Mouse (Mus musculus) heart, postnatal 0 days (tissue): ENCODE data around the gene Spaar. TPM values are rescaled to one million over a fixed set of nuclear protein-coding genes. Genes with fewer than 3 reads are reported as not detected.
"Not testable (repeated sequence)": the region's sequence is repeated elsewhere in the genome, so short reads cannot be mapped to it uniquely, and the experiment has no call there.

Experiments
- ATAC-seq: fragments of 200-750 bp; cut with Nextera tagmentation; 2 replicates; pipeline ENCODE4 v1.8.0; 2017; ENCODE audit warnings: low read depth, moderate number of reproducible peaks, moderate library complexity; ENCODE audit not compliant: insufficient read depth
- DNase-seq: peaks from one replicate; pipeline ENCODE4 v3.0.0-alpha.2; 2016; ENCODE audit warnings: low spot score
- H3K27ac ChIP-seq: fragments of 300-500 bp; sonication (generic); 2 replicates; pipeline ENCODE4 v1.5.1; 2014; ENCODE audit warnings: low read depth, mild to moderate bottlenecking
- H3K27me3 ChIP-seq: fragments of 300-500 bp; sonication (generic); 2 replicates; pipeline ENCODE4 v1.6.1; 2014; ENCODE audit warnings: low read length, mixed read lengths; ENCODE audit not compliant: control insufficient read depth, insufficient read depth
- H3K36me3 ChIP-seq: fragments of 300-500 bp; sonication (generic); replicated peaks from 2 replicates; pipeline ENCODE4 v1.6.1; 2014; ENCODE audit warnings: low read length, mixed read lengths; ENCODE audit not compliant: control insufficient read depth, insufficient read depth
- H3K4me1 ChIP-seq: fragments of 300-500 bp; sonication (generic); 2 replicates; pipeline ENCODE4 v1.6.1; 2014; ENCODE audit warnings: antibody characterized with exemption; ENCODE audit not compliant: control insufficient read depth, insufficient read depth
- H3K4me2 ChIP-seq: fragments of 300-500 bp; sonication (generic); 2 replicates; pipeline ENCODE4 v1.6.1; 2014; ENCODE audit warnings: low read depth, mild to moderate bottlenecking, low read length, moderate library complexity
- H3K4me3 ChIP-seq: fragments of 300-500 bp; sonication (generic); 2 replicates; pipeline ENCODE4 v1.5.1; 2014; ENCODE audit warnings: low read depth, low read length
- H3K9ac ChIP-seq: fragments of 300-500 bp; sonication (generic); replicated peaks from 2 replicates; pipeline ENCODE4 v1.6.1; 2014; ENCODE audit warnings: low read depth, low read length, mixed read lengths
- H3K9me3 ChIP-seq: fragments of 300-500 bp; sonication (generic); replicated peaks from 2 replicates; pipeline ENCODE4 v1.6.1; 2016; ENCODE audit warnings: low read length; ENCODE audit not compliant: control insufficient read depth
- CTCF ChIP-seq: IDR thresholded peaks from 2 replicates; pipeline ENCODE4 v1.5.1; 2016; ENCODE audit warnings: antibody characterized with exemption, control low read depth, low read depth
- EP300 ChIP-seq: IDR thresholded peaks from 2 replicates; pipeline ENCODE4 v1.6.1; 2016; ENCODE audit warnings: antibody characterized with exemption, low read depth
- WGBS: fragments of 180-500 bp; shearing (Covaris S2); extraction: QIAGEN DNeasy Blood & Tissue Kit; methylation state at CpG from one replicate; pipeline ENCODE4 v1.1.7; 2014; 5-methylcytosine and 5-hydroxymethylcytosine counted together
- polyA plus RNA-seq: library from polyadenylated mRNA; unstranded; fragments of >200 nt; fragmentation: Nextera tagmentation; extraction: Ambion mirVana; gene quantifications from 2 replicates; pipeline ENCODE4 v1.2.1, GENCODE M21; 2015
- total RNA-seq: library from RNA; depleted of rRNA; stranded (reverse); fragments of >200 nt; gene quantifications from 2 replicates; pipeline ENCODE4 v1.2.3, GENCODE M21; 2014; ENCODE audit warnings: low replicate concordance; rRNA removed

The Spaar gene
- total and polyA plus RNA-seq, 2 experiments from 2014 or later: 1.3 to 6.3 TPM

DNA sequence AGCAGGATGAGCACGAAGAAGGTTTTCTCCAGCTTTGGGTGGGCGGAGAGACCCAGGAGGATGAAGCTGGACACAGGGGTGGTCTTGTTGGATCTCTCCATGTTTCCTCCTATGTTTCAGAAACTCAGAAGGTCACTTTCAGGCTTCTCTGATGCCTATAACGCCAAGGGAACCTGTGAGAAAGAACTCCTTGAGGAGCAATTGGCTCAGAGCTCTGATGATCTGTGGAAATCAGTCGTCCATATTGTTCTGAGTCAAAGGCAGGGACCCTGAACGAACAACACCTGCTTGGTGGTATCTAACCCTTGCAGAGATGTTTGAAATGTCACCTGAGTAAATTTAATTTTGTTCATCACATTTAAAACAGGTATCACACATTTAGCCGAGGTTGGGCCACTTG lies 41.1 kb downstream of the Spaar start, which contains the start of gene Olfr159:
TSS of gene Olfr159 (minus strand) at position 101 of the 400 bp plus-strand sequence.
- 76% methylated on average over 6 of the region's 6 CpGs for WGBS
- Histone ChIP-seq H3K4me3 (no peak within 1 kb of the TSS), H3K4me1 (no peaks in the 10 kb centered on the region), H3K9me3 (0 out of 2 replicates have a peak, but pooled peaks cover 4% of the 10 kb centered on the region), H3K36me3 (no peaks in the 10 kb centered on the region), H3K4me2 (no peak within 1 kb of the TSS), H3K27ac (no peak within 1 kb of the TSS), H3K9ac (no peak within 1 kb of the TSS), H3K27me3 (no peaks in the 10 kb centered on the region)
- TF ChIP-seq CTCF (no peak), EP300 (no peak)
- ATAC-seq (no peak), DNase-seq (no peak)

DNA sequence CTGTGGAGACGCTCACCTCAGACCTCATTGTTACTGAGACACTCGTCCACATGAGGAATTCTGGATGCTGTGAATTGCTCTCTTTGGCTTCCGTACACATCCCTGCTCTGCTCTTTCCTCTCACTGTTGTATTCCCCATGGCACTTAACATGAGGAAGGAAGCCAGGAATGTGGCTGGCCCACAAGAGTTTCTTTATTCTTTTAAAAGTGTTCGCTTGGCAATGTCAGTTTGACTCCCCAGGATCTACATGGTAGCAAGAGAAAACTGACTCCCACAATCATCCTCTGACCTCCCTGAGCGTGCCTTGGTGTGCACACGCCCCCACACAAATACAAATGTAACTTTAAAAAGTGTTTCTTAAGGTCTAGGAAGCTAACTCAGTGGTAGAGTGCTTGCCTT lies 41.8 kb downstream of the Spaar start:
- H3K4me3 ChIP-seq: no peak overlapping the region
- H3K9ac ChIP-seq: no peak overlapping the region
- H3K27ac ChIP-seq: no peak overlapping the region
- ATAC-seq: no peak
- TF ChIP-seq EP300 (no peak), CTCF (no peak)
- DNase-seq: no peak
- no peaks in the 10 kb centered on the region for H3K36me3 ChIP-seq
- H3K27me3 ChIP-seq: no peaks in the 10 kb centered on the region
- H3K4me1 ChIP-seq: no peaks in the 10 kb centered on the region
- no peak overlapping the region for H3K4me2 ChIP-seq
- H3K9me3 ChIP-seq: 0 out of 2 replicates have a peak, but pooled peaks cover 4% of the 10 kb centered on the region
- WGBS: 29% methylated on average over 6 of the region's 6 CpGs

DNA sequence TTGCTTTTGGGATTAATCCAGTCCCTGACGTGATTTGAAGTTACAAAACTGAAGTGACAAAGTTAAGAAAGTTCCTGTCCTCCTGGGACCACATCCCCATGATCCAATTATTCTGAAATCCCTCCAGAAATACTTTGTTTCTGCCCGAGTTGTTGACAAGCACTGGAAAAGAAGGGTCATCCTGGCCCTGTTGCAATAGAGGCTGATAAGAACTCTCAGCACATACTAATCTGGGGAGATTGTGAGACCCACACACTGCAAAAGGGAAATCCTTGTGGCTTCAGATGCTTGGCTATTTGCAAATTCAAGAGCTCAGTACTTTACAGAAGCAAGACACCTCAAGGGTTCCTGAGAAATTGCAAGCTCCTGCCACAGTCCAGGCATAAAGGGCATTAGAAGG lies 42.5 kb downstream of the Spaar start:
- Histone ChIP-seq H3K27ac (no peak overlapping the region), H3K4me1 (no peaks in the 10 kb centered on the region), H3K4me2 (no peak overlapping the region), H3K4me3 (no peak overlapping the region), H3K9me3 (0 out of 2 replicates have a peak, but pooled peaks cover 4% of the 10 kb centered on the region), H3K36me3 (no peaks in the 10 kb centered on the region), H3K9ac (no peak overlapping the region), H3K27me3 (no peaks in the 10 kb centered on the region)
- TF ChIP-seq EP300 (no peak), CTCF (no peak)
- 8% methylated on average over 2 of the region's 2 CpGs for WGBS
- ATAC-seq (no peak), DNase-seq (no peak)

DNA sequence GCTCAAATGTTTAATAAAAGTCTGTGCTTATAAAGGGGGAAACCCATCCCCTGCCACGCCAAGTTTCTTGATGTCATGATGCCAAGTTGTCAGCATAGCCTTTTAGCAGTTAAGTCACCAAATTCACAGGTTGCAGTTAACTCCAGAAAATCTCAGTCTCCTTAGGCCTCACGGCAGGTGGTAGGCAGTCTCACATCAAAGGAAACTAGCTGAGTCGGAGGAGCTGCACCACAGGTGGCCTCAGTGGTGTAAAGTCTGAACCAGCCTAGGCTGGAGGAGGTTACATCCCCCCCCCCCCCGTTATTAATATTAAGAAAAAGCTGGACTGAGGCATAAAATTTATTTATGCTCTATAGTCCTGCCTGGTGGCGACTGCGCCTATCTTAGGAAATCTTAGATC lies 65.5 kb downstream of the Spaar start:
- Histone ChIP-seq H3K9ac (no peak overlapping the region), H3K36me3 (no peaks in the 10 kb centered on the region), H3K27ac (no peak overlapping the region), H3K4me2 (no peak overlapping the region), H3K4me3 (no peak overlapping the region), H3K4me1 (no peaks in the 10 kb centered on the region), H3K9me3 (no peaks in the 10 kb centered on the region), H3K27me3 (no peaks in the 10 kb centered on the region)
- DNase-seq (no peak), ATAC-seq (no peak)
- TF ChIP-seq EP300 (no peak), CTCF (no peak)
- 65% methylated on average over 6 of the region's 6 CpGs for WGBS

DNA sequence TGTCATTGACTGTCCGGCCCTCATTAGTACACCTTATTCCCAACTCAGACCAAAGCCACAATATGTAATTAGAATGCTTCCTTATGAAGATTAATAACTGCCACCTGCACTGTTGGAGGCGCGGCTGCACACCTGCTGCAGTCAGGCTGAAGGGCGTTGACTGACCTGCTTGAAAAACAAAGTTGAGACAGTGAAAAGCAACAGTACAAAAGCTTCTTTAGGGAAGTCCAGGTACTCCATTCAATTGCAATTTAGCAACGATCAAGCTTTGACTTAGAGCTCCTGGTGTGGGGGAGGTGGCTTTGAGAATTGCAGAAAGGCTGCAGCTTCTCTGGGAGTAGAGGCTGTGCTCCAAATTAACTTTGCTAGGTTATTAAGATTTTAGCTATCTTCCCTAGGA lies 66.0 kb downstream of the Spaar start:
- H3K27ac ChIP-seq, H3K4me1 ChIP-seq, DNase-seq, H3K27me3 ChIP-seq, H3K36me3 ChIP-seq, H3K4me3 ChIP-seq, ATAC-seq, H3K9me3 ChIP-seq, H3K9ac ChIP-seq, H3K4me2 ChIP-seq: not testable (repeated sequence)
- 77% methylated on average over 5 of the region's 5 CpGs for WGBS

DNA sequence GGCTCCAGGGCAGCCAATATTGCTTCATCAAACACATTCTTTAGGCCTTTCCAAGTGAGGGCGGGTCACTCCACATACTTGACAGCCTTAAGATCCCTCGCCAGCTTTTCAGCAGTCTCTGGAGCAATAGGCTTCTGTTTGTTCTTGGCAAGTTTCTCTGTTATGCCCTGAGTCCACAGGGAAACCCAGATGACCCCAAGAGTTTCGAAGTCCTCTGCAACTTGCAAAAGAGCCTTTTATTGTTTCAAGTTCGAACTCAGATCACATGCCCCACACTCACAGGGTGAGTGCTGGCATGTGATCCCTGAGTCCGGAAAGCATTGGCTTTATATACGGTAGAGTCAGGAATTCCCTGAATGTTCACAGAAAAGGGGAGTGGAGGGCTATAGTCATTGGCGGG lies 69.1 kb downstream of the Spaar start:
- Histone ChIP-seq H3K9ac (no peak overlapping the region), H3K4me1 (no peaks in the 10 kb centered on the region), H3K36me3 (no peaks in the 10 kb centered on the region), H3K27ac (no peak overlapping the region), H3K9me3 (0 out of 2 replicates have a peak, but pooled peaks cover 6% of the 10 kb centered on the region), H3K27me3 (no peaks in the 10 kb centered on the region), H3K4me2 (no peak overlapping the region), H3K4me3 (no peak overlapping the region)
- no peak for TF ChIP-seq CTCF
- DNase-seq (no peak), ATAC-seq (no peak)
- 62% methylated on average over 7 of the region's 7 CpGs for WGBS

Other genes with a start within 250 kb of the Spaar start
- 2.8 TPM in 1 of 2 replicates, not detected in the other for gene Sit1, start 246.3 kb upstream of the Spaar start, total RNA-seq
- gene Sit1, start 246.3 kb upstream of the Spaar start, polyA plus RNA-seq: not detected in 2 replicates
- gene Ccdc107, start 237.1 kb upstream of the Spaar start, total RNA-seq: 26.6 and 44.0 TPM in 2 replicates
- 81.7 and 82.4 TPM in 2 replicates for gene Ccdc107, start 237.1 kb upstream of the Spaar start, polyA plus RNA-seq
- gene Arhgef39, start 230.3 kb upstream of the Spaar start, total RNA-seq: 18.7 and 27.0 TPM in 2 replicates
- 7.3 and 8.8 TPM in 2 replicates for gene Arhgef39, start 230.3 kb upstream of the Spaar start, polyA plus RNA-seq
- 4.6 TPM in 1 of 2 replicates, not detected in the other for gene Car9, start 223.1 kb upstream of the Spaar start, total RNA-seq
- 0.80 and 1.1 TPM in 2 replicates for gene Car9, start 223.1 kb upstream of the Spaar start, polyA plus RNA-seq
- gene Tpm2, start 206.3 kb upstream of the Spaar start, total RNA-seq: 25.7 and 67.0 TPM in 2 replicates
- 109 TPM in 2 replicates for gene Tpm2, start 206.3 kb upstream of the Spaar start, polyA plus RNA-seq
- gene Creb3, start 167.7 kb upstream of the Spaar start, total RNA-seq: 30.1 and 46.3 TPM in 2 replicates
- 49.1 and 53.4 TPM in 2 replicates for gene Creb3, start 167.7 kb upstream of the Spaar start, polyA plus RNA-seq
- gene Tln1, start 167.3 kb upstream of the Spaar start, total RNA-seq: 141 and 185 TPM in 2 replicates
- gene Tln1, start 167.3 kb upstream of the Spaar start, polyA plus RNA-seq: 67.1 and 77.2 TPM in 2 replicates
- 12.4 and 21.1 TPM in 2 replicates for gene Rgp1, start 151.3 kb upstream of the Spaar start, total RNA-seq
- 10.8 and 10.9 TPM in 2 replicates for gene Rgp1, start 151.3 kb upstream of the Spaar start, polyA plus RNA-seq
- 11.0 and 16.7 TPM in 2 replicates for gene Gba2, start 151.2 kb upstream of the Spaar start, total RNA-seq
- gene Gba2, start 151.2 kb upstream of the Spaar start, polyA plus RNA-seq: 14.0 TPM in 2 replicates
- not detected in 2 replicates for gene Msmp, start 145.5 kb upstream of the Spaar start, total RNA-seq
- gene Msmp, start 145.5 kb upstream of the Spaar start, polyA plus RNA-seq: 1.2 TPM in 1 of 2 replicates, not detected in the other
- 17.7 and 23.1 TPM in 2 replicates for gene Npr2, start 98.1 kb upstream of the Spaar start, total RNA-seq
- 6.6 and 6.9 TPM in 2 replicates for gene Npr2, start 98.1 kb upstream of the Spaar start, polyA plus RNA-seq
- gene Spag8, start 76.4 kb upstream of the Spaar start, total RNA-seq: not detected in 2 replicates
- 0.44 and 0.62 TPM in 2 replicates for gene Spag8, start 76.4 kb upstream of the Spaar start, polyA plus RNA-seq
- 358 and 378 TPM in 2 replicates for gene Hint2, start 73.6 kb upstream of the Spaar start, total RNA-seq
- 322 and 361 TPM in 2 replicates for gene Hint2, start 73.6 kb upstream of the Spaar start, polyA plus RNA-seq
- gene Tmem8b, start 61.1 kb upstream of the Spaar start, total RNA-seq: 9.6 and 24.9 TPM in 2 replicates
- 4.5 and 4.9 TPM in 2 replicates for gene Tmem8b, start 61.1 kb upstream of the Spaar start, polyA plus RNA-seq
- gene Fam221b, start 60.9 kb upstream of the Spaar start, total RNA-seq: not detected in 2 replicates
- gene Fam221b, start 60.9 kb upstream of the Spaar start, polyA plus RNA-seq: 3.6 and 4.0 TPM in 2 replicates
- 0.15 TPM in 1 of 2 replicates, not detected in the other for gene Olfr70, start 29.2 kb upstream of the Spaar start, total RNA-seq
- not detected in 2 replicates for gene Olfr70, start 29.2 kb upstream of the Spaar start, polyA plus RNA-seq
- gene Olfr71, start 19.8 kb upstream of the Spaar start, total RNA-seq: not detected in 2 replicates
- gene Olfr71, start 19.8 kb upstream of the Spaar start, polyA plus RNA-seq: not detected in 2 replicates
- 8.2 and 9.5 TPM in 2 replicates for gene Hrct1, start 2.8 kb upstream of the Spaar start, total RNA-seq
- 4.5 and 4.9 TPM in 2 replicates for gene Hrct1, start 2.8 kb upstream of the Spaar start, polyA plus RNA-seq
- gene Olfr159, start 41.0 kb downstream of the Spaar start, total RNA-seq: not detected in 2 replicates
- not detected in 2 replicates for gene Olfr159, start 41.0 kb downstream of the Spaar start, polyA plus RNA-seq
- not detected in 2 replicates for gene Olfr156, start 93.9 kb downstream of the Spaar start, total RNA-seq
- not detected in 2 replicates for gene Olfr156, start 93.9 kb downstream of the Spaar start, polyA plus RNA-seq
- gene Olfr157, start 110.2 kb downstream of the Spaar start, total RNA-seq: not detected in 2 replicates
- not detected in 2 replicates for gene Olfr157, start 110.2 kb downstream of the Spaar start, polyA plus RNA-seq
- not detected in 2 replicates for gene Olfr155, start 121.5 kb downstream of the Spaar start, total RNA-seq
- not detected in 2 replicates for gene Olfr155, start 121.5 kb downstream of the Spaar start, polyA plus RNA-seq
- 5.6 TPM in 2 replicates for gene Reck, start 145.5 kb downstream of the Spaar start, total RNA-seq
- gene Reck, start 145.5 kb downstream of the Spaar start, polyA plus RNA-seq: 4.0 and 4.1 TPM in 2 replicates
- 35.8 and 39.2 TPM in 2 replicates for gene Glipr2, start 227.4 kb downstream of the Spaar start, total RNA-seq
- gene Glipr2, start 227.4 kb downstream of the Spaar start, polyA plus RNA-seq: 27.3 and 28.4 TPM in 2 replicates